Mouse (Mus musculus): ENCODE measurements at regions not wholly inside any gene's neighbourhood (a gene's known extent, or its start where the extent isn't known, plus 50 kb on each side); places are given as distances from the start of the nearest gene placed in this dataset.
A peak's percentile ranks its signal among the peaks of the same experiment; 100 is the strongest.

- peak; percentile 30 for DNase-seq (ENCODE audit: low read depth, low spot score)
Observed at GRCm38 (mm10) chrY:4072666-4073065, 301.2 kb downstream of the Gm3376 start.

- DNase-seq (ENCODE audit: low read depth, low spot score) = peak; percentile 1
Observed at GRCm38 (mm10) chrY:4073566-4073965, 302.1 kb downstream of the Gm3376 start.
